Mouse (Mus musculus): ENCODE results near the gene Eif4ebp2.

DNA sequence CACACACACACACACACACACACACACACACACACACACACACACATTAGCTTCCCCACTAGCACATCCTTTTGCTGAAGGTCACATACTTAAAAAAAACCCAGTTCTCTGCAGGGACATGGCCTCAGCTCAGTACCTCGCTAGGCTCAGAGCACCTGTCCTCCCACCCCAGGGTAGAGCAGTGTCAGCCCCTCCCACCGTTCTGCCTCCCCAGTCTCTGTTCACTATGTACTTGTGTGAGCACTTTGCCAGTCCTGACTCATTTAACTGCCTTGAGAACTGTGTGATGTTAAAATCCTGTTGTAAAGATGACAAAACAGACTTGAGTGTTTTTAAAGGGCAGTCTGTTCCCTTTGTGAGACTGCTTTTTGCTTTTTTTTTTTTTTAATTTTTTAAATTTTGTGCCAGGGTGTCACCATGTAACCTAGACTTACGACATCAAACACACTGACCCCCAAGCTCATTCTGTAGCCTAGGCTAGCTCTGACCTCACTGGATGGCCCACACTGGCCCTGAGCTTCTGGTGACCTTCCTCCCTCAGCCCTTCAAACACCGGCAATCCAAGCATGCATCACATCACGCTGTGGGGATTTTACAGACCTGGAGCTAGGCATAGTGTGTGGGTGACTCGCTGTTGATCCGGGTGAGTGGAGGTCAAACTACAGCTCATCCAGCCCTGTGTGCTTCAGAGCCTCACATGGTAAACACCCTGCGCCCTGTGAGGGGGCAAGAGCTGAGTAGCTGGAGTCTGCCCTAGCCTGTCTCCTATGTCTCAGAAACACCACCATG is 34.3 kb upstream of the Eif4ebp2 start:
- no peak for TF ChIP-seq CTCF (IDR thresholded peaks at IDR 0.05; ENCODE audit: extremely low read depth, insufficient read depth, low read length)
- no peak for TF ChIP-seq POLR2A (IDR thresholded peaks at IDR 0.05; ENCODE audit: extremely low read depth, insufficient read depth, low read length)
